Mouse (Mus musculus): Measurements from ENCODE around the gene Supt3.
A peak's percentile ranks its signal among the peaks of the same experiment; 100 is the strongest.

Supt3 gene

DNA sequence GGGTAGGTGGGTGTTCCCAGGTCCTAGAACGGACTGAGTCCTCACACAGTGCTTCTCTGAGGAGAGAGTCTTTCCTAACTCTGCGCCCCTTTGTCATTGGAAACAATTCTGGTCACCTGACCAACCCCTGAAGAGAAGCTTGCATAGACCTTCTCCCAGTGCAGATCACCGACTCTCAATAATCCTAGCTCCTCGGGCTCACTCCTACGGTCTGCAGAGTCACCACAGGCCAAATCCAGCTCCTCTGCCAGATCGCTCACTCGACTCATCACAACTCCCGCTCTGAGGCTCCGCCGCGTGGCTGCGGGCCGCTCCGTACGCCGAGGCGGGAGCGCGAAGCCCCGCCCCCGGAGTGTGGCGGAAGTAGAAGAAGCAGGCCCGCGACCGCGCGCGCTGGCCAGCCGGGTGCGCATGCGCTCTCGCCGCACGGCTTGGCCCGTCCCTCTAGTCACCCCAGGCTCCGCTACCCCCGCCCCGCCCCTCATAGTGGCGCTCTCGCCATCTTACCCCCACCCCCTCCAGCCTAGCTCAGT, at the start of gene Supt3:
Gene Supt3, plus strand, starts transcription at position 415 of the 533 bp plus-strand sequence.
- DNase-seq: peak; percentile 97

- DNase-seq: no peak
These were observed 49.3 kb upstream of the Supt3 start for GRCm38 (mm10) chr17:44727675-44728074.

- no peak for DNase-seq
These were observed 48.5 kb upstream of the Supt3 start for GRCm38 (mm10) chr17:44728464-44728863.

DNA sequence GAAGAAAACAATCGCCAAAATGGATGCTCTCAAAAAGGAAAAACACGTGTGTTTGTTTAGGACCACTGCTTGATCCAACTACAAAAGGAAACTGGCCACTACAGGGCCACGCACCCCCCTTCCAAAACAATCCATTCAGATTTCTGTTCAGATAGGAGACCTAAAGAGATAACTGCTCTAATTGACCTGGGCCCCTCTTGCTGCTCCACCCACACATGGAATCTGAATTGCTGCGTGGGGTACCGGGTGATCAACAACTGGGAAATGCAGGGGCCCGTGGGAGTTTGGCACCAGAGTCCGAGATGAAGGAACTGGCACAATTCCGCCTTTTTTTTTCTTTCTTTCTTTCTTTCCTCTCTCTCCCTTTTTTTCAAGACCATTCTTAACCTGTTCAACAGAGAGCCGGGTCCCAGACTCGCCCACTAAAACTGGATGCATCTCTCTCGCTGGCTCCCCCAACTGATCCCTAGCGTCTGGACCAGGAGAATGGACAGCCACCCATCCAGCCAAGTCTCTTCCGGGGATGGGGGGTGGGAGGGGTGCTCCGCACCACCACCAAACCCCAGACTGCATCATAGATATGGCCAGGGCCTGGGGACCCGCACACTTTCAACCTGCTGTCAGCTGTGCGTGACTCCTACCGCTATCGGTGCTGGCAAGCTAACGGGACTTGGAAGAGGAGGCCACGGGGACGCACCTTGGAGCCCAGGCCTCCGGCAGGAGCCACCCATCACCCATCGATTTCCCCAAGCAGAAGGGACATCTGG, 43.2 kb upstream of the Supt3 start:
- no peak for DNase-seq

- peak; percentile 40 for DNase-seq
These were observed 42.3 kb upstream of the Supt3 start for GRCm38 (mm10) chr17:44734501-44735222.

DNA sequence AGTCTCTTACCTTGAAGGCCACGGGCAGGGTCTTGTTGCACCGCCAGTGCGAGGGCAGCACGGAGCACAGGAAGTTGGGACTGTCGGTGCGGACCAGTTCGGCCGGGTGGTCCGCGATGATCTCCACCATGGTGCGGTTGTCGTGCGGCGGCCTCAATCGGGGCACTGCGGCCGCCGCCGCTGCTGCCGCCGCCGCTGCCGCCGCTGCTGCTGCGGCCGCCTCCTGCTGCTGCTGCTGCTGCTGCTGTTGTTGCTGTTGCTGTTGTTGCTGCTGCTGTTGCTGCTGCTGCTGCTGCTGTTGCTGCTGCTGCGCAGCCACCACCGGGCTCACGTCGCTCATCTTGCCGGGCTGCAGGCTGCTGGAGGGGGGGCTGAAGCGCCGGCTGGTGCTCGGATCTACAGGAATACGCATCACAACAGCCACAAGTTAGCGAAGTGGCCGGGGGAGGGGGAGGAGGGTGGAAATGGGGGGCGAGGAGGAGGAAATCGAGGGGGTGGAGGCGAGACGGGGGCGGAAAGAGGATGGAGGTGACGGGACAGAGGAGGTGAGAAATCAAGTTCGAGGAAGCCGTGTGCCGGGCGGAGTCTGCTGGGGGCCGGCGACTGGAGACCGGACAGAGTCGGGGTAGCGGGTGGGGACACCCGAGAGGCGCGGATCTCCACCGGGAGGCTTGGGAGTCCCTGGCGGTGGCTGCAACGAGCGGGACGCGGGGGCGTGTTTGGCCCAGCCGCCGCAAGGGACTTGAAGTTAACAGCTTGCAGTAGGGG, 41.5 kb upstream of the Supt3 start:
- DNase-seq: peak; percentile 41

GRCm38 (mm10) chr17:44735991-44736561, 40.9 kb upstream of the Supt3 start:
- DNase-seq: peak; percentile 75

GRCm38 (mm10) chr17:44737275-44738120, 39.5 kb upstream of the Supt3 start:
- no peak for DNase-seq

- no peak for DNase-seq
These were observed 38.8 kb upstream of the Supt3 start for GRCm38 (mm10) chr17:44738121-44738637.

DNA sequence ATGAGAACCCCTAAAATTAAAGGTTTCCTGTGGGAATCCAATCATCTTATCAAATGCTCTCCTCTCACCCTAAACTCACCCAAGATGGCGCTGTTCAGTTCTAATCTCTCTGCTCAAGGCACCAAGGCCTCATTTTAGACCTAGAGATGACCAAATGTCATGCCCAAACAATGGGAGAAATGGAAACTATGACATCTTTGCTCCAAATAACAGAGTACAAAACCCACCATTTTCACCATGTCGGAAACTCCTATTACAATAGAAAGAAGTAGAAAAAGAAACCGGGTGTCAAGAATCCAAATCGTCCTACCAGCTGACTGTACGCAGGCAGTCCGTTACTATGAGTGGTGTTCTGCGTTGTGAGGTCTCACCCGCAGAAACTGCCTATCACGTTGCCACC, 34.7 kb upstream of the Supt3 start:
- no peak for DNase-seq

- no peak for DNase-seq
These were observed 33.2 kb upstream of the Supt3 start for GRCm38 (mm10) chr17:44743780-44744179.

DNA sequence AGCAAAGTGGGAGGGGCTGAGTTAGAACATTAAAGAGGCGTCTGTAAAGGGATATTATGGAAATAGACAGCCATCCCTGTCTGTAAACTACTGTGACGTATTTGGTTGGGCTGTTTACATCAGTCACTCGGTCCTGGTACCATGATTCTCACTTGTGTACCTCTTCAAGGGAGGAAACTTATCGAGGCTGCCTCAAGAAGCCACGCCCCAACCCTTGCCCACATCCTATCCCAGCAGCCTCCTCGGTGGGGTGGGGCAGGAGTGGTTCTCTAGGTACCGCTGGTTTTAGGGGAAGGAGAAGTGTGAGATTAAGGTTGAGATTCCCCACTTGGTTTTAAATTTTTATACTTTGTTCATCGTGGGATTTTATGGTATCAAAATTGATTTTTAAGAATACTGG, 31.6 kb upstream of the Supt3 start:
- DNase-seq: no peak

GRCm38 (mm10) chr17:44766318-44766717, 10.6 kb upstream of the Supt3 start:
- no peak for DNase-seq

DNA sequence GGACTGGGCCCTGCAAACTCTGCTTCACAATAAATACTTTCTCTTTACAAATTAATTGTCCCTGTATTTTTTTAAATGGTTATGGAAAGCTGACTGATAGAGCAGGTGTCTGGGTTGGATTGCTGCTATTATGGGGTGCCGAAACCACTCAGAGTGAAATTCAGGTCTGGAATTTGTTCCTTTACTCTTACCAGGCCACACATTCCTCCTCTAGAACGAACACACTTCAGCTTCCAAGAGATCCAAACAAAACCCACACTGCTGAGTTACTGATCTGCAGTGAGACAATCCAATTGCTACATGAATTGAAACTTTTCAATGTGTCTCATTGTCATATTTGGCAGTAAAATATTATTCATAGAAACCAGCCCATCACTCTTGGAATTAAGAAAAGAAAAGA, 10.0 kb upstream of the Supt3 start:
- DNase-seq: no peak

DNA sequence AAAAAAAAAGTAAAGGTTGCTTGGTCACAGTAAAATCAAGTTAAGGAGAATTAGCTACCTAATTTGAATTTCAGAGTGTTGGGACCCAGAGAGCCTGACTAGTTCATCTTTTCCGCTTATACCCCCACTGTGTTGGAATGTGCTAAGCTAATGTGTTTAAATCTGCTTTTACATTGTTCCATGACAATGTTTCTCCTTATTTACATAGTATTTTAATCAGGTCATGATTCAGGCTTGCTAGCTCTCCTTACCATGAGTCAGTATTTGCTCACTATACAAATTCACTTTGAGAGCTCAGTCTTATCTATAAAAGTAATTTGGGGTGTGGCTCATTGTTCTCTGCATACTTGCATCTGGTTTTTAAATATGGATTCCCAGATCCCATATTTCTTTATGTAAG, 9.6 kb upstream of the Supt3 start:
- no peak for DNase-seq

DNA sequence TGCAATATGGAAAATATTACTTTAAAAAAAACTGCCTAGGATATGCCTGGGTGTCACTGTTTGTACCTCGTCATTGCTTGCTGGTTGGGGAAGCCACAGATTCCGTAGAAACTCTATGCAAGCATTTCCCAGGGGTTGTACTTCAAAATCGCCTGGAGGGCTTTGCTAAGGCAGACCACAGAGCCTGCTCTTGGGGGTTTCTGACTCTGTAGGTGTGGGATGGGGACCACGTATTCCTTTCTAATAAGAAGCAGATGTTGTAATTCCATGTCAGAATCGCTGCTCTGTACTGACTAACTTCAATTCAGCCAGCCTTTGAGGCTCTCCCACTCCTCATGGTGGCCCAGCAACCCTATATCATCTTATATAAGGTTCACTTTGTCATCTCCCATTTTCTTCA, 8.4 kb upstream of the Supt3 start:
- DNase-seq: no peak

DNA sequence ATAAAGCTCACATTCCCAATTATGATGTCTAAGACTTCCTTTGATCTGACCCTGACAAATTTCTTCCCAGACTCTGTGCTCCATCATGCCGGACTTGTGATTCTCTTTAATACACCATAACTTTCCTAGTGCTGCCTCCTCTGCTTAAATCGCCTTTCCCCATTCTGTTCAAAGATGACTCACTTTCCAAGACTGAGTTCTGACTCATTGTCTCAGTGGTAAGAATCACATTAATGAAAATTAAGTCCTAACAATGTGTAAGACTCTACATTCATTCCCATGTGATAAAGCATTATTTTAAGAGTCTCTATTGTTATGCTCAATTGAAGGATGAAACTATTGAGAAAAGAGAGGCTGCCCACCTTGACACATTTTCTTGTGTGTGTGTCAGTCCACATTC, 6.1 kb upstream of the Supt3 start:
- DNase-seq: no peak

GRCm38 (mm10) chr17:44772576-44772975, 4.4 kb upstream of the Supt3 start:
- no peak for DNase-seq

DNA sequence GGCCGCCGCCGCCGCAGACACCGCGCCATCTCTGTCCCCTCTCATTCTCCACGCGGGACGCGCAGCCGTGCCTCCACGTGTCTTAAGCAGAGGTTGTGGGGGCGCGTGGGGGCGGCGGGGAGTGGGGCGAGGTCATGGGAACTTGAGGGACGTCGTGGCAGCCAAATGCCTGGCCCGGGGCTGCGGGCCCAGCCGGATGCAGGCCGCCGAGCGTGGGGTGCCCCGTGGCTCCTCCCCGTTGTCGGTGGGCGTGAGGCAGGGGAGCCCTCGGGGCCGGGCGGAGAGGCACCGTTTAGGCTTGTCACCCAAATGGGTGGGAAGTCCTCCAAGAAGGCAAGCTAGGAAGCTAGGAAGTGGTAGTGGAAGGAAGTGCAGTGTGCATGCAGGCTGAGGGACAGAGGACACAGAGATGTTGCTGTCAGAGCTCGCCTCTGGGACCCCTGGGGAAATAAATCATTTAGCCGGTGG, 419 bp downstream of the Supt3 start:
- DNase-seq: peak; percentile 65

DNA sequence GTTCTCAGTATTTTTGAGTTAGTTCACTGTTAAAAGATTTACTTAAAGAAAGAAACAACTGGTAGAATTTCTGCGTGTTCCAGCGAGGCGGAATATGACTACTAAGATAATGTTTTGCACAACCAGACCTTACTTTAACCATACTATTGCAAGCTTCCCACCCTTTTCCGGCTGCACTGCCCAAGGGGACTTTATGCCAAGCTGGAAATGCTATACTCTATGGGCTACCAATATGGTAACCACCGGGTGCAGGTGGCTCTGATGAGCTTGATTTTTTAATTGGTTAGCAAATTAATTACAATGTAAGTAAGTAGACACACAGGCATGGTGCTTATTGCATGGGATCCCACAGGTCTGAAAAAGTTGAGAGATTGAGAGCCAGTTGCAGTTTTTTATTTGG, 1.2 kb downstream of the Supt3 start:
- DNase-seq: no peak

GRCm38 (mm10) chr17:44780353-44780752, 3.4 kb downstream of the Supt3 start:
- DNase-seq: no peak

GRCm38 (mm10) chr17:44782366-44782765, 5.4 kb downstream of the Supt3 start:
- no peak for DNase-seq
